Mouse (Mus musculus): ENCODE results near the gene Gpm6b. TPM values are rescaled to one million over a fixed set of nuclear protein-coding genes. Genes with fewer than 3 reads are reported as not detected.

Gene Gpm6b
- polyA plus RNA-seq, 1 experiment from 2014 or later, result 47.4 TPM

- Histone ChIP-seq H3K9ac (ENCODE audit: low read length) (no peak overlapping the region), H3K27ac (ENCODE audit: low read length) (no peak overlapping the region), H3K4me1 (replicated peaks; ENCODE audit: control insufficient read depth, insufficient read depth, low read length) (no peaks in the 10 kb centered on the region), H3K9me3 (ENCODE audit: control insufficient read depth, low read length) (no peaks in the 10 kb centered on the region), H3K4me3 (ENCODE audit: low read length) (no peak overlapping the region), H3K4me2 (ENCODE audit: low read depth, low read length) (no peak overlapping the region), H3K36me3 (ENCODE audit: control insufficient read depth, insufficient read depth, low read length) (no peaks in the 10 kb centered on the region), H3K27me3 (ENCODE audit: control insufficient read depth, insufficient read depth, low read depth, low read length) (no peaks in the 10 kb centered on the region; the same call in none of the 2 replicates)
- no peak for ATAC-seq (ENCODE audit: low read depth)
- 77% methylated on average over 3 of the region's 3 CpGs for WGBS
These were observed 9.0 kb upstream of the Gpm6b start for GRCm38 (mm10) chrX:166229750-166230149.

- H3K9ac ChIP-seq (ENCODE audit: low read length), result no peak overlapping the region
- H3K27ac ChIP-seq (ENCODE audit: low read length), result no peak overlapping the region
- no peaks in the 10 kb centered on the region for H3K9me3 ChIP-seq (ENCODE audit: control insufficient read depth, low read length)
- H3K36me3 ChIP-seq (ENCODE audit: control insufficient read depth, insufficient read depth, low read length), result no peaks in the 10 kb centered on the region
- no peak overlapping the region for H3K4me3 ChIP-seq (ENCODE audit: low read length)
- H3K4me2 ChIP-seq (ENCODE audit: low read depth, low read length), result no peak overlapping the region
- H3K4me1 ChIP-seq (replicated peaks; ENCODE audit: control insufficient read depth, insufficient read depth, low read length), result no peaks in the 10 kb centered on the region
- WGBS, result 89% methylated on average over 6 of the region's 6 CpGs
- no peak for ATAC-seq (ENCODE audit: low read depth)
- no peaks in the 10 kb centered on the region; the same call in none of the 2 replicates for H3K27me3 ChIP-seq (ENCODE audit: control insufficient read depth, insufficient read depth, low read depth, low read length)
These were observed 8.0 kb upstream of the Gpm6b start for GRCm38 (mm10) chrX:166230515-166231267.

DNA sequence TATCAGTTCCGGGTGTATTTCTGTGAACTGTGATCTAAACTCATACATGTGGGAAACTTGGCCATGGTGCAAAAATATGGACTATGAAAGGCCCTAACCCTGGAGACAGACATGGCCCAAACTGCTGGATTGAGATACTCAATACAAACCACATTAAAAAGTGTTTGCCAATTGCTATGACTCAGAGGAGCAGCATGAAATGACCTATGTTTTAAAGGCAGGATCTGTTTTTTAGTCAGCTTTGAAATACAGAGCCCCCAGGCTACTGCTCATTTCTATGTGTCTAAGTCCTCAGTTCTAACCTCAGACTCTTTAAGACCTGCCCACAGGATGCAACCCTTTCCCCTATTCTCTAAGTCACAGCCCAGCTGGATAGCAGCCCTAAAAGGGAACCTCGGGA is 2.6 kb upstream of the Gpm6b start:
- no peaks in the 10 kb centered on the region; the same call in none of the 2 replicates for H3K27me3 ChIP-seq (ENCODE audit: control insufficient read depth, insufficient read depth, low read depth, low read length)
- H3K4me2 ChIP-seq (ENCODE audit: low read depth, low read length), result no peak overlapping the region
- H3K4me3 ChIP-seq (ENCODE audit: low read length), result no peak overlapping the region
- no peak for ATAC-seq (ENCODE audit: low read depth)
- no peak overlapping the region for H3K27ac ChIP-seq (ENCODE audit: low read length)
- H3K9ac ChIP-seq (ENCODE audit: low read length), result no peak overlapping the region
- H3K4me1 ChIP-seq (replicated peaks; ENCODE audit: control insufficient read depth, insufficient read depth, low read length), result no peaks in the 10 kb centered on the region
- no peaks in the 10 kb centered on the region for H3K36me3 ChIP-seq (ENCODE audit: control insufficient read depth, insufficient read depth, low read length)
- 34% methylated on average over 2 of the region's 2 CpGs for WGBS
- no peaks in the 10 kb centered on the region for H3K9me3 ChIP-seq (ENCODE audit: control insufficient read depth, low read length)

- Histone ChIP-seq H3K36me3 (ENCODE audit: control insufficient read depth, insufficient read depth, low read length) (no peaks in the 10 kb centered on the region), H3K9ac (ENCODE audit: low read length) (peak overlapping the region; percentile 67), H3K4me3 (ENCODE audit: low read length) (peak overlapping the region; percentile 67), H3K27ac (ENCODE audit: low read length) (no peak overlapping the region), H3K9me3 (ENCODE audit: control insufficient read depth, low read length) (no peaks in the 10 kb centered on the region), H3K4me2 (ENCODE audit: low read depth, low read length) (peak overlapping the region; percentile 81), H3K27me3 (ENCODE audit: control insufficient read depth, insufficient read depth, low read depth, low read length) (no peaks in the 10 kb centered on the region; the same call in none of the 2 replicates), H3K4me1 (replicated peaks; ENCODE audit: control insufficient read depth, insufficient read depth, low read length) (no peaks in the 10 kb centered on the region)
- no peak; the same call in 1 of the 2 replicates for ATAC-seq (ENCODE audit: low read depth)
- WGBS, result 23% methylated on average over 13 of the region's 13 CpGs
These were observed 809 bp downstream of the Gpm6b start for GRCm38 (mm10) chrX:166239520-166239919.

GRCm38 (mm10) chrX:166240751-166241150 is 2.0 kb downstream of the Gpm6b start:
- 59% methylated on average over 7 of the region's 7 CpGs for WGBS
- no peak overlapping the region for H3K27ac ChIP-seq (ENCODE audit: low read length)
- no peaks in the 10 kb centered on the region; the same call in none of the 2 replicates for H3K27me3 ChIP-seq (ENCODE audit: control insufficient read depth, insufficient read depth, low read depth, low read length)
- H3K9me3 ChIP-seq (ENCODE audit: control insufficient read depth, low read length), result no peaks in the 10 kb centered on the region
- no peak for ATAC-seq (ENCODE audit: low read depth)
- H3K4me1 ChIP-seq (replicated peaks; ENCODE audit: control insufficient read depth, insufficient read depth, low read length), result no peaks in the 10 kb centered on the region
- no peak overlapping the region for H3K9ac ChIP-seq (ENCODE audit: low read length)
- no peak overlapping the region for H3K4me2 ChIP-seq (ENCODE audit: low read depth, low read length)
- no peaks in the 10 kb centered on the region for H3K36me3 ChIP-seq (ENCODE audit: control insufficient read depth, insufficient read depth, low read length)
- no peak overlapping the region for H3K4me3 ChIP-seq (ENCODE audit: low read length)

GRCm38 (mm10) chrX:166243261-166243885 is 4.7 kb downstream of the Gpm6b start:
- Histone ChIP-seq H3K27me3 (ENCODE audit: control insufficient read depth, insufficient read depth, low read depth, low read length) (peaks cover 2% of the 10 kb centered on the region), H3K36me3 (ENCODE audit: control insufficient read depth, insufficient read depth, low read length) (no peaks in the 10 kb centered on the region), H3K4me2 (ENCODE audit: low read depth, low read length) (no peak overlapping the region), H3K4me1 (replicated peaks; ENCODE audit: control insufficient read depth, insufficient read depth, low read length) (no peaks in the 10 kb centered on the region), H3K9ac (ENCODE audit: low read length) (no peak overlapping the region), H3K4me3 (ENCODE audit: low read length) (no peak overlapping the region), H3K9me3 (ENCODE audit: control insufficient read depth, low read length) (no peaks in the 10 kb centered on the region), H3K27ac (ENCODE audit: low read length) (no peak overlapping the region)
- no peak for ATAC-seq (ENCODE audit: low read depth)
- 79% methylated on average over 4 of the region's 4 CpGs for WGBS

- Histone ChIP-seq H3K27ac (ENCODE audit: low read length) (peak overlapping the region; percentile 20; the same call in 1 of the 2 replicates), H3K4me2 (ENCODE audit: low read depth, low read length) (no peak overlapping the region), H3K9ac (ENCODE audit: low read length) (no peak overlapping the region), H3K4me3 (ENCODE audit: low read length) (no peak overlapping the region), H3K27me3 (ENCODE audit: control insufficient read depth, insufficient read depth, low read depth, low read length) (no peaks in the 10 kb centered on the region), H3K4me1 (replicated peaks; ENCODE audit: control insufficient read depth, insufficient read depth, low read length) (peaks cover 6% of the 10 kb centered on the region; the same call in 1 of the 2 replicates), H3K9me3 (ENCODE audit: control insufficient read depth, low read length) (no peaks in the 10 kb centered on the region), H3K36me3 (ENCODE audit: control insufficient read depth, insufficient read depth, low read length) (no peaks in the 10 kb centered on the region)
- peak; percentile 43; the same call in 1 of the 2 replicates for ATAC-seq (ENCODE audit: low read depth)
- 21% methylated on average over 1 of the region's 1 CpGs for WGBS
These were observed 32.8 kb downstream of the Gpm6b start for GRCm38 (mm10) chrX:166271489-166271888.

GRCm38 (mm10) chrX:166272646-166273045 is 33.9 kb downstream of the Gpm6b start:
- Histone ChIP-seq H3K4me1 (replicated peaks; ENCODE audit: control insufficient read depth, insufficient read depth, low read length) (peaks cover 6% of the 10 kb centered on the region; the same call in 1 of the 2 replicates), H3K36me3 (ENCODE audit: control insufficient read depth, insufficient read depth, low read length) (no peaks in the 10 kb centered on the region), H3K4me3 (ENCODE audit: low read length) (no peak overlapping the region), H3K9ac (ENCODE audit: low read length) (no peak overlapping the region), H3K9me3 (ENCODE audit: control insufficient read depth, low read length) (no peaks in the 10 kb centered on the region), H3K4me2 (ENCODE audit: low read depth, low read length) (no peak overlapping the region), H3K27ac (ENCODE audit: low read length) (no peak overlapping the region), H3K27me3 (ENCODE audit: control insufficient read depth, insufficient read depth, low read depth, low read length) (no peaks in the 10 kb centered on the region)
- ATAC-seq (ENCODE audit: low read depth), result no peak
- 69% methylated on average over 6 of the region's 6 CpGs for WGBS

DNA sequence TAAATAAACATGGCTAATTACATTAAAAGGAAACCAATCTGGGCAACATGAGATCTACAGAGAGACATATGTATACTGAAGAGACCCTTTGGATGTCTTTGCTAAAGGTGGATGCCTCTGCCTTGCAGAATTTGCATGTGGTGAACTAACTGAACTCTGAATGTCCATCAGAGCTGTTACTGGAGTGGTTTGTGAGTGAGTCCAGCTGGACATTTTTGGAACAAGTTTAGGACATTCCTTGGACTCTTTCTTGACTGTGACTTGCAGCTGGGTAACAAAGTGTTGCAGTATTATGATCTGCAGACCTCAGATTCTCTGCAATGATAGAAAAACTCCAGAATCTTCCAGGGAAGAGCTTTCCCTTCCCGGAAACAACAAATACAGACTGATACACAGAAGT is 41.1 kb downstream of the Gpm6b start:
- WGBS, result 53% methylated on average over 1 of the region's 1 CpGs
- no peaks in the 10 kb centered on the region for H3K27me3 ChIP-seq (ENCODE audit: control insufficient read depth, insufficient read depth, low read depth, low read length)
- ATAC-seq (ENCODE audit: low read depth), result peak; percentile 89
- no peak overlapping the region for H3K4me3 ChIP-seq (ENCODE audit: low read length)
- no peak overlapping the region for H3K9ac ChIP-seq (ENCODE audit: low read length)
- no peaks in the 10 kb centered on the region for H3K9me3 ChIP-seq (ENCODE audit: control insufficient read depth, low read length)
- H3K4me2 ChIP-seq (ENCODE audit: low read depth, low read length), result no peak overlapping the region
- peak overlapping the region; percentile 64 for H3K27ac ChIP-seq (ENCODE audit: low read length)
- peaks cover 6% of the 10 kb centered on the region; the same call in 1 of the 2 replicates for H3K4me1 ChIP-seq (replicated peaks; ENCODE audit: control insufficient read depth, insufficient read depth, low read length)
- no peaks in the 10 kb centered on the region for H3K36me3 ChIP-seq (ENCODE audit: control insufficient read depth, insufficient read depth, low read length)

Data from lung, embryonic 16.5 days (tissue).